Mouse (Mus musculus) adrenal gland, adult (tissue): Measurements from ENCODE around the gene Ddhd1.

ENCODE experiments used
- DNase-seq, 2 experiments: peaks; one replicate each; pipeline ENCODE4 v3.0.0; 2022 to 2023; ENCODE audit warnings: low spot score in 1 of 2; ENCODE audit not compliant: inconsistent age in 2 of 2

The Ddhd1 gene

DNA sequence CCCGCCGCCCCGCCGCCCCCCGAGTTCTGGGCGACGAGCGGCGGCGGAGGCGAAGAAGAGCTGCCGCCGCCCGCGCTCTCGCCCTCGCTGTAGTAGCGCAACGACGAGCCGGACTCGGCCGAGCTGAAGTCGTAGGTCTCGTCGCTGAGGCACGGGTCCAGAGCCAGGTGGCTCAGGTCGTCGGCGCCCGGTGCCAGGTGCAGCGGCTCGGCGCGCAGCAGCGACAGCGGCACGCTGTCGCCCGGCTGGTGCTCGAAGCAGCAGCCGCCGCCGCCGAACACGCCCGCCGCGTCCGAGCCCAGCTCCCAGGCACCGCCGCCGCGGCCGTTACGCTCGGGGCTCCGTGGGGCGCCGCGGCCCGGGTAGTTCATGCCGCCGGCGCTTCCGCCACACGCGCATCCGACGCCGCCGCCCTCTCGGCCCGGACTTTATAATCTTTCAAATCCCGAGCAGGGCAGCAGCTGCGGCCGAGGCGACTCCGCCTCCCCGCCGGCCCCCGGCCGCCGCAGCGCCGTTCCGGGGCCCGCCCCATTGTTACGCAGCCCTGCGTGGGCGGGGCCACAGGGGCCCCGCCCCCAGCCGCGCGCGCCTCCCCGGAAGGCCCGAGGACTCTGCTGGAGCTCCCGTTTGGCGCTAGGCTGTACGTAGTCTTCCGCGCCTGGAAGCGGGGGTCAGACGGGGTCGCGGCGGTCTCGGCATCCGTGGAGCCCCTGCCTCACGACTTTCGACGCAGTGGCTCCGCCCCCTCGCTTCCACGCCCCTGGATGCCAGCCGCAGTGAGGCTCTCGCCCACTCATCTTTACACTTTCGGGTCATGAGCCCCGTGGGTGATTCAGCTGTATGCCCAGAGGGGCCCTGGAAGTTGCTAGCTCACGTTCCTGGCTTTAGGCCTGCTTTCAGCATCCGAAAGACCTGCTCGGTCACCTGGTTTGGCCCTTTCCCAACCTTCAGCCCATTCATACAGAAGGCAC, at the start of gene Ddhd1:
TSS of gene Ddhd1 (minus strand) at position 503 of the 971 bp plus-strand sequence.
- peak; percentile 92 to 97 for DNase-seq

- DNase-seq = no peak
Observed at GRCm38 (mm10) chr14:45707176-45707910, 49.4 kb upstream of the Ddhd1 start.

- no peak for DNase-seq
Observed at GRCm38 (mm10) chr14:45700031-45700572, 42.2 kb upstream of the Ddhd1 start.

- DNase-seq = no peak
Observed at GRCm38 (mm10) chr14:45698867-45699266, 40.9 kb upstream of the Ddhd1 start.

DNA sequence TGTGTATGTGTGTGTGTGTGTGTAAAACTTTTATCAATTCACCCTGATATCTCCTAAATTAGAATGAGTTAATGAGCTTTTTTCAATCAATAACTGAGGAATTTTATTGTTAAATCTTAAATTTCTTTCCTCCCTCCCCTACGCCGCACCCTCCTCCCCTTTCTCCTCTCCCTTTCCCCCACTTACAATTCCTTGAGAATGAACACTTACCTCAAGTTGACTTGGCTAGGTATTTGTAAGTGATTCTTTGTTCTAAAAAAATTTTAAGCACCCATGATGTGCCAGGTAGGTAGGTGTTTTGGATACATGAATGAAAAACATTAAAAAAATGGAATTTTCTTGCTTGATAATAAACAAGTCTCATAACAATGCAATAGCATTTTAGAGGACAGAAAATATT, 38.2 kb upstream of the Ddhd1 start:
- no peak for DNase-seq

DNA sequence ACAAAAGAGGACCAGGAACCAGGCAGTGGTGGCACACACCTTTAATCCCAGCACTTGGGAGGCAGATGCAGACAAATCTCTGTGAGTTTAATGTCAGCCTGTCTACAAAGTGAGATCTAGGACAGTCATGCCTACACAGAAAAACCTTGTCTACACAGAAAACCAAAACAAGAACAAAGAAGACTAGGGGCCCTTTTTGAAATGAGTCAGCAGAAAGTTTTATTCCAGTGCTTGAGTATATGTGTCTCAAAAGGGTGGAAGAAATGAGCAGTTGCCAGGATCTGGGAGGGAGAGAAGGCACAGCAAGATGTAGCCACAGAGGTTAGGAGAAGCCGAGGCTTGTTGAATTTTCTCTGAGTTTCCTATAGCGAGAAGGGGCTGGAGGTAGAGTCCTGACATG, 35.9 kb upstream of the Ddhd1 start:
- no peak for DNase-seq

GRCm38 (mm10) chr14:45690520-45691246, 32.7 kb upstream of the Ddhd1 start:
- peak; percentile 38 to 86 for DNase-seq

GRCm38 (mm10) chr14:45685313-45685712, 27.4 kb upstream of the Ddhd1 start:
- no peak for DNase-seq

GRCm38 (mm10) chr14:45676722-45677121, 18.8 kb upstream of the Ddhd1 start:
- no peak for DNase-seq

DNA sequence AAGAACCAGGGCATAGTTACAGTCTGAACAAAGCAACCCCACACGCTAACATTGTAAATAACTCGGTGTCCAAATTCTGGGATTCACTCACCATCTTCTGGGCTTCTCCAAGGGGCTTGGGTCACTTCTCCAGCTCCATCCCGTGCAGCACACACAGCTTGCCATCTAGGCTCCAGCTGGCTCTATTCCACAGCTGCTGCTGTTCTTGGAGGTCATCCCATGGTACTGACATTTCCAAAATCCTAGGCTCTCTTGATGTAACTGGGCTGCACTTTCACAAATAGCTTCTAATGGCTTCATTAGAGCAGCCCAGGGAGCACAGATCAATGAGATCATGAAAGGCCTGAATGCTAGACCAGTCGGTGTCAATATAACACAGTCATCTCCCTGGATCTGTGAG, 10.4 kb upstream of the Ddhd1 start:
- DNase-seq = peak in 1 of 2 experiments; percentile 77

- DNase-seq = peak in 1 of 2 experiments; percentile 84
Observed at GRCm38 (mm10) chr14:45667231-45667630, 9.3 kb upstream of the Ddhd1 start.

GRCm38 (mm10) chr14:45661575-45661974, 3.6 kb upstream of the Ddhd1 start:
- peak in 1 of 2 experiments; percentile 32 for DNase-seq

- no peak for DNase-seq
Observed at GRCm38 (mm10) chr14:45660315-45660714, 2.4 kb upstream of the Ddhd1 start.

- peak; percentile 68 to 91 for DNase-seq
Observed at GRCm38 (mm10) chr14:45656831-45657640, 907 bp downstream of the Ddhd1 start.

GRCm38 (mm10) chr14:45654876-45655416, 3.0 kb downstream of the Ddhd1 start:
- DNase-seq = no peak

DNA sequence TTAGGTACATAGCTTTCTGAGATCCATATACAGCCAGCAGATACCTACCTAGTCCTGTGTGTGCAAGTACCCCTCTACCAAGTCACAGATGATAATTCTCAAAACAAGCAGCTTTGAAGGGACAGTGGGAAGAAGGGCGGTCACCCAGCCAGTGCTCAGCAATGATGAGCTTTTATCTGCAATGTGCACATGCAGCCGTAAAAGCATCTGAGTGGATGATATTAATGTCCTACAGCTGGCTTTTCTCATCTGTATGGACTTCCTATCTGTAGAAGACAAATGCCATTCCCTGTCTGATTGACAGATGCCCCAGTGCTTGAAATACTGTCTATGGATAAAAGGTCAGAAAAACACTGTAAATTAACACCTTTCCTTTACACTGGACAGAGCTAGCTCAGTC, 4.2 kb downstream of the Ddhd1 start:
- no peak for DNase-seq

- DNase-seq = no peak
Observed at GRCm38 (mm10) chr14:45648999-45649818, 8.7 kb downstream of the Ddhd1 start.

DNA sequence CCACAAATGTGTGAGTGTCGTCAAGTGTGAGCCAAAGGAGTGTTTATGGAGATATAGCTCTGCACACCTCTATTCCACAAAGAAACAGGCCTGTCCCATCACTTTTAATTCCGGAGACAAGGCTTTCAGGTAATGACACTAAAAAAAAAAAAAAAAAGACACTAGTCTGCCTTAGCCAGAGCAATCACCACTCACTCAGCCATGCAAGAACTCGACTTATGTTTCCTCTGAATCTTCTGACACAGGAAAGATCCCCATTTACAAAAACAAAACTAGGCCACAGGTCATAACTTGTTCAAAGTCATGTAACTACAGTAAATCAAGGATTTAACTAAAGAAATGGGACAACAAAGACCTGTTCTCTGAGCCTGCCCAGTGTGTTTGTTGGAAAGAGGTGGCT, 9.8 kb downstream of the Ddhd1 start:
- no peak for DNase-seq

DNA sequence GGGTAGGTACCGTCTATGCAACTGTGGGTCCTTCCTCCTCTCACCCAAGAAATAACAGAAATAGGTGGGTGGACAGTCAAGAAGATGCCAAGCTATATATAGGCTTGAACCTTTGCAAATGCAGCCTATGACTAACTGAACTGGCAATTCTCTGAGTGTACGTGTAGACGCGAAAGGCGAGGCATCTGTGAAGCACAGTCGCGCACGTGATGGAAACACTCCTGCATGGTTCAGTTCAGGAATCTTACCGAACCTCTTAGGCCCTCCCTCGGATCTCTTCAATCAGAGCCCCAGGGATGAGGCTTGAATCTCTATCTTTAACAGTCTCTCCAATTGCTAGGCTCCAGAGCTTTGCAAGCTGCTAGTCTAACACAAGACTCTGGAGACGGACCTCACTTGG, 10.3 kb downstream of the Ddhd1 start:
- DNase-seq = no peak
